Mouse (Mus musculus) neural tube, embryonic 10.5 days (tissue): ENCODE results near the gene Glra4.

Experiments used
- DNase-seq: peaks from one replicate; pipeline ENCODE4 v3.0.0-alpha.2; 2017; ENCODE audit warnings: low spot score; ENCODE audit errors: extremely low spot score

Glra4 gene

GRCm38 (mm10) chrX:136780041-136780440 lies at the start of gene Glra4:
Glra4 (minus strand) TSS chrX:136780141.
- no peak for DNase-seq

- DNase-seq, result peak; percentile 13
Observed at GRCm38 (mm10) chrX:136828610-136829009, 48.7 kb upstream of the Glra4 start.

- DNase-seq, result no peak
Observed at GRCm38 (mm10) chrX:136825016-136825415, 45.1 kb upstream of the Glra4 start.

- DNase-seq, result no peak
Observed at GRCm38 (mm10) chrX:136822371-136822770, 42.4 kb upstream of the Glra4 start, which contains the start of gene Plp1. Plp1 (plus strand) TSS chrX:136822671.

GRCm38 (mm10) chrX:136820250-136820649 lies 40.3 kb upstream of the Glra4 start:
- peak; percentile 58 for DNase-seq

- no peak for DNase-seq
Observed at GRCm38 (mm10) chrX:136819752-136820151, 39.8 kb upstream of the Glra4 start.

- no peak for DNase-seq
Observed at GRCm38 (mm10) chrX:136797223-136797622, 17.3 kb upstream of the Glra4 start.

- no peak for DNase-seq
Observed at GRCm38 (mm10) chrX:136789446-136789845, 9.5 kb upstream of the Glra4 start.

- DNase-seq, result no peak
Observed at GRCm38 (mm10) chrX:136779262-136779661, 679 bp downstream of the Glra4 start.

- no peak for DNase-seq
Observed at GRCm38 (mm10) chrX:136778046-136778445, 1.9 kb downstream of the Glra4 start.

- no peak for DNase-seq
Observed at GRCm38 (mm10) chrX:136773035-136773434, 6.9 kb downstream of the Glra4 start.

GRCm38 (mm10) chrX:136761103-136762074 lies 18.6 kb downstream of the Glra4 start:
- no peak for DNase-seq

GRCm38 (mm10) chrX:136755464-136755863 lies 24.5 kb downstream of the Glra4 start:
- no peak for DNase-seq

GRCm38 (mm10) chrX:136749329-136749728 lies 30.6 kb downstream of the Glra4 start:
- no peak for DNase-seq

GRCm38 (mm10) chrX:136744663-136745062 lies 35.3 kb downstream of the Glra4 start:
- DNase-seq, result no peak

GRCm38 (mm10) chrX:136743459-136743858 lies 36.5 kb downstream of the Glra4 start, which contains the start of gene Morf4l2:
Morf4l2 (minus strand) TSS chrX:136743690.
- no peak for DNase-seq

- peak; percentile 35 for DNase-seq
Observed at GRCm38 (mm10) chrX:136742661-136743103, 37.3 kb downstream of the Glra4 start.

- peak; percentile 14 for DNase-seq
Observed at GRCm38 (mm10) chrX:136742241-136742640, 37.7 kb downstream of the Glra4 start.

- DNase-seq, result no peak
Observed at GRCm38 (mm10) chrX:136741651-136742201, 38.2 kb downstream of the Glra4 start.

- peak; percentile 83 for DNase-seq
Observed at GRCm38 (mm10) chrX:136740791-136741650, 38.9 kb downstream of the Glra4 start.

GRCm38 (mm10) chrX:136740087-136740790 lies 39.7 kb downstream of the Glra4 start:
- DNase-seq, result peak; percentile 13
